Mouse (Mus musculus): ENCODE data around the gene Madd.

DNA sequence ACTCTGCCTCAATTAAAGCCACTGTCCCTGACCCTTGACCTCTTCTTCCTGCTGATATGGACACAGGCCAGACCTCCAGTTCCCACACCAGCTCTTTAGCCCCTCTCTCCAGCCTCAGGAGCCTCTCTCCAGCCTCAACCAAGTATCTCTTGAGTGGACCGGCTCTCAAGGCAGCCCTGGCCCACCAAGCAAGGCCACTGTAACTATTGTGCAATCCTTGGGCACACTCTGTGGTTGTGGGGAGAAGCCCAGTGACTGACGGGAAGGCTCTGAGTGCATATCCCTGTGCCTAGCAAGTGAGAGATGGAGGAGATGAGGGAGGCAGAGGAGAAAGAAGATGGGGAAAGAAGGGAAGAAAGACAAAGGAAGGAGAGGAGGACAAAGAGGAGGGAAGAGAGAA, 85.5 kb downstream of the Madd start:
- TF ChIP-seq CTCF (IDR thresholded peaks at IDR 0.05; ENCODE audit: low read depth) (no peak), EP300 (IDR thresholded peaks at IDR 0.05; ENCODE audit: low read depth) (no peak)

Data from liver, embryonic 14.5 days (tissue).